Mouse (Mus musculus) heart, embryonic 10.5 days (tissue): ENCODE data around the gene Zfp189. TPM values are rescaled to one million over a fixed set of nuclear protein-coding genes. Genes with fewer than 3 reads are reported as not detected.
"Not testable (repeated sequence)": the region's sequence is repeated elsewhere in the genome, so short reads cannot be mapped to it uniquely, and the experiment has no call there.

Experiments used
- DNase-seq: peaks from one replicate; pipeline ENCODE4 v3.0.0-alpha.2; 2017; ENCODE audit warnings: low spot score
- H3K27ac ChIP-seq: fragments of 300-500 bp; sonication (generic); 2 replicates; pipeline ENCODE4 v1.5.1; 2016; ENCODE audit warnings: mild to moderate bottlenecking
- H3K27me3 ChIP-seq: fragments of 300-500 bp; sonication (generic); 2 replicates; pipeline ENCODE4 v1.6.1; 2016; ENCODE audit warnings: mild to moderate bottlenecking; ENCODE audit not compliant: poor library complexity, insufficient read depth, severe bottlenecking
- H3K36me3 ChIP-seq: fragments of 300-500 bp; sonication (generic); 2 replicates; pipeline ENCODE4 v1.6.1; 2016; ENCODE audit warnings: mild to moderate bottlenecking, moderate library complexity
- H3K4me1 ChIP-seq: fragments of 300-500 bp; sonication (generic); 2 replicates; pipeline ENCODE4 v1.6.1; 2016; ENCODE audit warnings: mild to moderate bottlenecking
- H3K4me3 ChIP-seq: fragments of 300-500 bp; sonication (generic); 2 replicates; pipeline ENCODE4 v1.5.1; 2016; ENCODE audit warnings: mild to moderate bottlenecking, moderate library complexity
- H3K9me3 ChIP-seq: fragments of 300-500 bp; sonication (generic); 2 replicates; pipeline ENCODE4 v1.6.1; 2016; ENCODE audit warnings: mild to moderate bottlenecking, moderate library complexity
- WGBS: fragments of 180-500 bp; shearing (Covaris S2); methylation state at CpG from one replicate; pipeline ENCODE4 v1.1.7; 2016; 5-methylcytosine and 5-hydroxymethylcytosine counted together
- polyA plus RNA-seq: library from polyadenylated mRNA; unstranded; fragments of >200 nt; fragmentation: Nextera tagmentation; extraction: Ambion mirVana; gene quantifications from 2 replicates; pipeline ENCODE4 v1.2.1, GENCODE M21; 2016

The Zfp189 gene
- polyA plus RNA-seq, 1 experiment from 2014 or later = 8.6 TPM

GRCm38 (mm10) chr4:49510236-49510835, 10.6 kb upstream of the Zfp189 start:
- H3K9me3 ChIP-seq, H3K4me3 ChIP-seq, H3K27ac ChIP-seq, DNase-seq, H3K27me3 ChIP-seq, H3K4me1 ChIP-seq: not testable (repeated sequence)
- H3K36me3 ChIP-seq = peaks cover 25% of the 10 kb centered on the region
- 100% methylated on average over 1 of the region's 1 CpGs for WGBS

GRCm38 (mm10) chr4:49512636-49513035, 8.3 kb upstream of the Zfp189 start:
- no peak overlapping the region for H3K4me3 ChIP-seq
- H3K9me3 ChIP-seq = no peaks in the 10 kb centered on the region
- no peaks in the 10 kb centered on the region for H3K27me3 ChIP-seq
- WGBS = 88% methylated on average over 4 of the region's 4 CpGs
- H3K4me1 ChIP-seq = no peaks in the 10 kb centered on the region
- H3K36me3 ChIP-seq = peaks cover 29% of the 10 kb centered on the region
- H3K27ac ChIP-seq = no peak overlapping the region
- DNase-seq = no peak

- Histone ChIP-seq H3K36me3 (peaks cover 38% of the 10 kb centered on the region), H3K27ac (no peak overlapping the region), H3K4me3 (no peak overlapping the region), H3K27me3 (no peaks in the 10 kb centered on the region), H3K9me3 (no peaks in the 10 kb centered on the region), H3K4me1 (0 out of 2 replicates have a peak, but pooled peaks cover 2% of the 10 kb centered on the region)
- WGBS = 95% methylated on average over 6 of the region's 6 CpGs
- no peak for DNase-seq
Measured at GRCm38 (mm10) chr4:49514441-49514840, 6.5 kb upstream of the Zfp189 start.

- no peak for DNase-seq
- peaks cover 33% of the 10 kb centered on the region for H3K36me3 ChIP-seq
- 74% methylated on average over 5 of the region's 5 CpGs for WGBS
- H3K9me3 ChIP-seq = no peaks in the 10 kb centered on the region
- H3K4me3 ChIP-seq = peak overlapping the region; percentile 77
- no peaks in the 10 kb centered on the region for H3K27me3 ChIP-seq
- no peak overlapping the region for H3K27ac ChIP-seq
- H3K4me1 ChIP-seq = peaks cover 9% of the 10 kb centered on the region; the same call in 1 of the 2 replicates
Measured at GRCm38 (mm10) chr4:49519476-49519875, 1.5 kb upstream of the Zfp189 start.

- under 1% methylated on average over 17 of the region's 17 CpGs for WGBS
- H3K36me3 ChIP-seq = peaks cover 38% of the 10 kb centered on the region
- H3K27ac ChIP-seq = peak overlapping the region; percentile 89
- no peaks in the 10 kb centered on the region for H3K9me3 ChIP-seq
- peak overlapping the region; percentile 77 for H3K4me3 ChIP-seq
- H3K27me3 ChIP-seq = no peaks in the 10 kb centered on the region
- peaks cover 9% of the 10 kb centered on the region; the same call in 1 of the 2 replicates for H3K4me1 ChIP-seq
- DNase-seq = no peak
Measured at GRCm38 (mm10) chr4:49521346-49521745, 370 bp downstream of the Zfp189 start.

- no peak for DNase-seq
- peak overlapping the region; percentile 77; the same call in 1 of the 2 replicates for H3K4me3 ChIP-seq
- peaks cover 38% of the 10 kb centered on the region for H3K36me3 ChIP-seq
- H3K4me1 ChIP-seq = peaks cover 9% of the 10 kb centered on the region; the same call in 1 of the 2 replicates
- no peak overlapping the region for H3K27ac ChIP-seq
- H3K9me3 ChIP-seq = no peaks in the 10 kb centered on the region
- 84% methylated on average over 9 of the region's 9 CpGs for WGBS
- no peaks in the 10 kb centered on the region for H3K27me3 ChIP-seq
Measured at GRCm38 (mm10) chr4:49522576-49522975, 1.6 kb downstream of the Zfp189 start.

- Histone ChIP-seq H3K27me3 (no peaks in the 10 kb centered on the region), H3K9me3 (peaks cover 5% of the 10 kb centered on the region), H3K27ac (no peak overlapping the region), H3K4me3 (no peak overlapping the region), H3K4me1 (no peaks in the 10 kb centered on the region), H3K36me3 (peaks cover 20% of the 10 kb centered on the region)
- WGBS = 81% methylated on average over 3 of the region's 3 CpGs
- DNase-seq = no peak
Measured at GRCm38 (mm10) chr4:49535036-49535435, 14.1 kb downstream of the Zfp189 start.

- 90% methylated on average over 4 of the region's 4 CpGs for WGBS
- Histone ChIP-seq H3K4me1 (no peaks in the 10 kb centered on the region), H3K9me3 (no peaks in the 10 kb centered on the region), H3K27ac (no peak overlapping the region), H3K4me3 (no peak overlapping the region), H3K27me3 (no peaks in the 10 kb centered on the region), H3K36me3 (peaks cover 12% of the 10 kb centered on the region)
- no peak for DNase-seq
Measured at GRCm38 (mm10) chr4:49535675-49536294, 14.8 kb downstream of the Zfp189 start.

GRCm38 (mm10) chr4:49536671-49537070, 15.7 kb downstream of the Zfp189 start:
- WGBS = 72% methylated on average over 4 of the region's 4 CpGs
- 0 out of 2 replicates have a peak, but pooled peaks cover 4% of the 10 kb centered on the region for H3K4me1 ChIP-seq
- no peaks in the 10 kb centered on the region for H3K27me3 ChIP-seq
- H3K4me3 ChIP-seq = no peak overlapping the region
- no peaks in the 10 kb centered on the region for H3K9me3 ChIP-seq
- DNase-seq = no peak
- peaks cover 9% of the 10 kb centered on the region; the same call in 1 of the 2 replicates for H3K36me3 ChIP-seq
- no peak overlapping the region for H3K27ac ChIP-seq

GRCm38 (mm10) chr4:49539665-49540064, 18.7 kb downstream of the Zfp189 start:
- Histone ChIP-seq H3K4me1 (0 out of 2 replicates have a peak, but pooled peaks cover 4% of the 10 kb centered on the region), H3K27ac (no peak overlapping the region), H3K36me3 (no peaks in the 10 kb centered on the region), H3K4me3 (no peak overlapping the region), H3K27me3 (no peaks in the 10 kb centered on the region), H3K9me3 (no peaks in the 10 kb centered on the region)
- 58% methylated on average over 6 of the region's 6 CpGs for WGBS
- no peak for DNase-seq

GRCm38 (mm10) chr4:49540966-49541365, 20.0 kb downstream of the Zfp189 start:
- Histone ChIP-seq H3K4me1 (0 out of 2 replicates have a peak, but pooled peaks cover 4% of the 10 kb centered on the region), H3K27me3 (no peaks in the 10 kb centered on the region), H3K36me3 (no peaks in the 10 kb centered on the region), H3K4me3 (no peak overlapping the region), H3K27ac (no peak overlapping the region), H3K9me3 (no peaks in the 10 kb centered on the region)
- no peak for DNase-seq
- WGBS = 68% methylated on average over 3 of the region's 3 CpGs

GRCm38 (mm10) chr4:49546026-49546425, 25.1 kb downstream of the Zfp189 start:
- DNase-seq = no peak
- Histone ChIP-seq H3K27me3 (no peaks in the 10 kb centered on the region), H3K9me3 (no peaks in the 10 kb centered on the region), H3K36me3 (no peaks in the 10 kb centered on the region), H3K4me1 (0 out of 2 replicates have a peak, but pooled peaks cover 2% of the 10 kb centered on the region), H3K4me3 (no peak overlapping the region), H3K27ac (no peak overlapping the region)
- 78% methylated on average over 2 of the region's 2 CpGs for WGBS

- DNase-seq = no peak
- Histone ChIP-seq H3K27ac (no peak overlapping the region), H3K27me3 (no peaks in the 10 kb centered on the region), H3K4me3 (no peak overlapping the region), H3K9me3 (no peaks in the 10 kb centered on the region), H3K36me3 (no peaks in the 10 kb centered on the region), H3K4me1 (no peaks in the 10 kb centered on the region)
- WGBS = 76% methylated on average over 6 of the region's 6 CpGs
Measured at GRCm38 (mm10) chr4:49546873-49547543, 26.0 kb downstream of the Zfp189 start.
